Mouse (Mus musculus) heart, embryonic 13.5 days (tissue): ENCODE data around the gene Gm45021. TPM values are rescaled to one million over a fixed set of nuclear protein-coding genes. Genes with fewer than 3 reads are reported as not detected.

Experiments
- ATAC-seq: fragments of 200-750 bp; cut with Nextera tagmentation; 2 replicates; pipeline ENCODE4 v1.8.0; 2017; ENCODE audit warnings: moderate TSS enrichment; ENCODE audit not compliant: insufficient number of reproducible peaks, low FRiP score, low TSS enrichment; ENCODE audit errors: extremely low read depth
- H3K27ac ChIP-seq: fragments of 300-500 bp; sonication (generic); replicated peaks from 2 replicates; pipeline ENCODE4 v1.5.1; 2015; ENCODE audit warnings: moderate library complexity, mild to moderate bottlenecking, inconsistent platforms
- H3K27me3 ChIP-seq: fragments of 300-500 bp; sonication (generic); replicated peaks from 2 replicates; pipeline ENCODE4 v1.6.1; 2015; ENCODE audit warnings: mild to moderate bottlenecking, inconsistent platforms
- H3K36me3 ChIP-seq: fragments of 300-500 bp; sonication (generic); 2 replicates; pipeline ENCODE4 v1.6.1; 2015; ENCODE audit warnings: mild to moderate bottlenecking, inconsistent platforms
- H3K4me1 ChIP-seq: fragments of 300-500 bp; sonication (generic); 2 replicates; pipeline ENCODE4 v1.6.1; 2015; ENCODE audit warnings: inconsistent platforms
- H3K4me2 ChIP-seq: fragments of 300-500 bp; sonication (generic); 2 replicates; pipeline ENCODE4 v1.6.1; 2015; ENCODE audit warnings: inconsistent platforms, mild to moderate bottlenecking, moderate library complexity
- H3K4me3 ChIP-seq: fragments of 300-500 bp; sonication (generic); 2 replicates; pipeline ENCODE4 v1.5.1; 2015; ENCODE audit warnings: moderate library complexity, mild to moderate bottlenecking, inconsistent platforms
- H3K9ac ChIP-seq: fragments of 300-500 bp; sonication (generic); 2 replicates; pipeline ENCODE4 v1.6.1; 2015; ENCODE audit warnings: inconsistent platforms, mild to moderate bottlenecking, moderate library complexity
- H3K9me3 ChIP-seq: fragments of 300-500 bp; sonication (generic); 2 replicates; pipeline ENCODE4 v1.6.1; 2016; ENCODE audit warnings: inconsistent platforms
- WGBS: fragments of 180-500 bp; shearing (Covaris S2); methylation state at CpG from one replicate; pipeline ENCODE4 v1.1.7; 2015; ENCODE audit warnings: mixed read lengths; 5-methylcytosine and 5-hydroxymethylcytosine counted together
- polyA plus RNA-seq: library from polyadenylated mRNA; unstranded; fragments of >200 nt; fragmentation: Nextera tagmentation; extraction: Ambion mirVana; gene quantifications from 2 replicates; pipeline ENCODE4 v1.2.1, GENCODE M21; 2015

The Gm45021 gene
- polyA plus RNA-seq, 1 experiment from 2014 or later = 0.86 TPM

GRCm38 (mm10) chr6:48596545-48597232, 7.3 kb downstream of the Gm45021 start:
- H3K36me3 ChIP-seq = peaks cover 57% of the 10 kb centered on the region

GRCm38 (mm10) chr6:48597233-48597625, 7.8 kb downstream of the Gm45021 start:
- no peak for ATAC-seq
- Histone ChIP-seq H3K27me3 (no peaks in the 10 kb centered on the region), H3K4me1 (peaks cover 26% of the 10 kb centered on the region), H3K36me3 (peaks cover 57% of the 10 kb centered on the region), H3K9me3 (peaks cover 31% of the 10 kb centered on the region), H3K27ac (no peak overlapping the region), H3K9ac (no peak overlapping the region), H3K4me2 (no peak overlapping the region), H3K4me3 (no peak overlapping the region)
- 94% methylated on average over 27 of the region's 27 CpGs for WGBS

More at GRCm38 (mm10) chr6:48596545-48597232, 7.3 kb downstream of the Gm45021 start:
- peaks cover 31% of the 10 kb centered on the region for H3K9me3 ChIP-seq
- H3K27me3 ChIP-seq = no peaks in the 10 kb centered on the region
- ATAC-seq = no peak
- WGBS = 93% methylated on average over 45 of the region's 45 CpGs
- H3K27ac ChIP-seq = no peak overlapping the region
- H3K4me2 ChIP-seq = no peak overlapping the region
- no peak overlapping the region for H3K4me3 ChIP-seq
- H3K4me1 ChIP-seq = peaks cover 26% of the 10 kb centered on the region
- H3K9ac ChIP-seq = no peak overlapping the region

GRCm38 (mm10) chr6:48600594-48600993, 11.2 kb downstream of the Gm45021 start:
- H3K9ac ChIP-seq = no peak overlapping the region
- whole genome bisulfite sequencing = 88% methylated on average over 1 of the region's 1 CpGs
- no peaks in the 10 kb centered on the region for H3K27me3 ChIP-seq
- no peak overlapping the region for H3K4me3 ChIP-seq
- peaks cover 27% of the 10 kb centered on the region for H3K9me3 ChIP-seq
- H3K27ac ChIP-seq = no peak overlapping the region
- H3K4me1 ChIP-seq = peaks cover 16% of the 10 kb centered on the region
- peaks cover 60% of the 10 kb centered on the region for H3K36me3 ChIP-seq
- no peak overlapping the region for H3K4me2 ChIP-seq
- ATAC-seq = no peak

- H3K4me2 ChIP-seq = peak within 1 kb of the TSS; percentile 92
- H3K9ac ChIP-seq = peak within 1 kb of the TSS; percentile 93
- peak within 1 kb of the TSS; percentile 86 for H3K27ac ChIP-seq
- WGBS = 5% methylated on average over 42 of the region's 42 CpGs
- ATAC-seq = peak; percentile 100
- peaks cover 51% of the 10 kb centered on the region for H3K36me3 ChIP-seq
- peaks cover 18% of the 10 kb centered on the region for H3K9me3 ChIP-seq
- H3K4me1 ChIP-seq = peaks cover 15% of the 10 kb centered on the region
- H3K4me3 ChIP-seq = peak within 1 kb of the TSS; percentile 88
- H3K27me3 ChIP-seq = no peaks in the 10 kb centered on the region
Measured at GRCm38 (mm10) chr6:48601271-48602079, 12.1 kb downstream of the Gm45021 start, which contains the start of gene Zfp775. TSS of gene Zfp775 (plus strand) at chr6:48602063.

GRCm38 (mm10) chr6:48602080-48602741, 12.8 kb downstream of the Gm45021 start:
- peak overlapping the region; percentile 93 for H3K9ac ChIP-seq
- peak overlapping the region; percentile 86 for H3K27ac ChIP-seq
- H3K36me3 ChIP-seq = peaks cover 43% of the 10 kb centered on the region
- H3K4me2 ChIP-seq = peak overlapping the region; percentile 92
- peaks cover 11% of the 10 kb centered on the region for H3K9me3 ChIP-seq
- 2% methylated on average over 28 of the region's 28 CpGs for WGBS
- H3K4me1 ChIP-seq = peaks cover 15% of the 10 kb centered on the region
- peak overlapping the region; percentile 88 for H3K4me3 ChIP-seq
- no peaks in the 10 kb centered on the region for H3K27me3 ChIP-seq
- ATAC-seq = peak; percentile 60

- H3K36me3 ChIP-seq = peaks cover 11% of the 10 kb centered on the region
- H3K27ac ChIP-seq = no peak overlapping the region
- WGBS = 77% methylated on average over 2 of the region's 2 CpGs
- no peak for ATAC-seq
- H3K9me3 ChIP-seq = no peaks in the 10 kb centered on the region
- no peaks in the 10 kb centered on the region for H3K27me3 ChIP-seq
- H3K4me3 ChIP-seq = no peak overlapping the region
- no peak overlapping the region for H3K9ac ChIP-seq
- no peak overlapping the region for H3K4me2 ChIP-seq
- H3K4me1 ChIP-seq = peaks cover 9% of the 10 kb centered on the region
Measured at GRCm38 (mm10) chr6:48608124-48608523, 18.7 kb downstream of the Gm45021 start.

GRCm38 (mm10) chr6:48609512-48609911, 20.1 kb downstream of the Gm45021 start:
- H3K27ac ChIP-seq = no peak overlapping the region
- WGBS = 35% methylated on average over 7 of the region's 7 CpGs
- H3K9ac ChIP-seq = peak overlapping the region; percentile 50
- H3K4me2 ChIP-seq = no peak overlapping the region
- peaks cover 23% of the 10 kb centered on the region for H3K36me3 ChIP-seq
- no peak for ATAC-seq
- peaks cover 10% of the 10 kb centered on the region for H3K4me1 ChIP-seq
- no peak overlapping the region for H3K4me3 ChIP-seq
- H3K9me3 ChIP-seq = no peaks in the 10 kb centered on the region
- no peaks in the 10 kb centered on the region for H3K27me3 ChIP-seq

- Histone ChIP-seq H3K27me3 (no peaks in the 10 kb centered on the region), H3K4me1 (peaks cover 10% of the 10 kb centered on the region), H3K9me3 (no peaks in the 10 kb centered on the region), H3K27ac (no peak overlapping the region), H3K36me3 (peaks cover 23% of the 10 kb centered on the region), H3K4me2 (no peak overlapping the region), H3K4me3 (no peak overlapping the region), H3K9ac (no peak overlapping the region)
- no peak for ATAC-seq
- WGBS = 75% methylated on average over 3 of the region's 3 CpGs
Measured at GRCm38 (mm10) chr6:48610657-48611056, 21.2 kb downstream of the Gm45021 start.

GRCm38 (mm10) chr6:48613464-48613863, 24.1 kb downstream of the Gm45021 start:
- Histone ChIP-seq H3K27me3 (no peaks in the 10 kb centered on the region), H3K27ac (no peak overlapping the region), H3K4me2 (no peak overlapping the region), H3K4me3 (no peak overlapping the region), H3K9ac (0 out of 2 replicates have a peak overlapping the region, but pooled peaks have one; percentile 10), H3K9me3 (no peaks in the 10 kb centered on the region), H3K36me3 (peaks cover 37% of the 10 kb centered on the region), H3K4me1 (peaks cover 10% of the 10 kb centered on the region)
- 71% methylated on average over 4 of the region's 4 CpGs for WGBS
- no peak for ATAC-seq

- WGBS = 84% methylated on average over 5 of the region's 5 CpGs
- no peak for ATAC-seq
- H3K4me3 ChIP-seq = no peak overlapping the region
Measured at GRCm38 (mm10) chr6:48614756-48615155, 25.3 kb downstream of the Gm45021 start.

GRCm38 (mm10) chr6:48620031-48620430, 30.6 kb downstream of the Gm45021 start:
- WGBS = 88% methylated on average over 30 of the region's 30 CpGs
- Histone ChIP-seq H3K27me3 (peaks cover 3% of the 10 kb centered on the region; the same call in 1 of the 2 replicates), H3K9me3 (no peaks in the 10 kb centered on the region), H3K4me3 (no peak overlapping the region), H3K27ac (no peak overlapping the region), H3K36me3 (peaks cover 48% of the 10 kb centered on the region), H3K4me2 (no peak overlapping the region), H3K4me1 (no peaks in the 10 kb centered on the region), H3K9ac (no peak overlapping the region)
- ATAC-seq = no peak

More at GRCm38 (mm10) chr6:48614756-48615155, 25.3 kb downstream of the Gm45021 start:
- Histone ChIP-seq H3K4me2 (no peak overlapping the region), H3K9ac (no peak overlapping the region), H3K4me1 (peaks cover 3% of the 10 kb centered on the region; the same call in 1 of the 2 replicates), H3K9me3 (no peaks in the 10 kb centered on the region), H3K27ac (no peak overlapping the region), H3K36me3 (peaks cover 45% of the 10 kb centered on the region), H3K27me3 (no peaks in the 10 kb centered on the region)
